In the genomic region with DNA sequence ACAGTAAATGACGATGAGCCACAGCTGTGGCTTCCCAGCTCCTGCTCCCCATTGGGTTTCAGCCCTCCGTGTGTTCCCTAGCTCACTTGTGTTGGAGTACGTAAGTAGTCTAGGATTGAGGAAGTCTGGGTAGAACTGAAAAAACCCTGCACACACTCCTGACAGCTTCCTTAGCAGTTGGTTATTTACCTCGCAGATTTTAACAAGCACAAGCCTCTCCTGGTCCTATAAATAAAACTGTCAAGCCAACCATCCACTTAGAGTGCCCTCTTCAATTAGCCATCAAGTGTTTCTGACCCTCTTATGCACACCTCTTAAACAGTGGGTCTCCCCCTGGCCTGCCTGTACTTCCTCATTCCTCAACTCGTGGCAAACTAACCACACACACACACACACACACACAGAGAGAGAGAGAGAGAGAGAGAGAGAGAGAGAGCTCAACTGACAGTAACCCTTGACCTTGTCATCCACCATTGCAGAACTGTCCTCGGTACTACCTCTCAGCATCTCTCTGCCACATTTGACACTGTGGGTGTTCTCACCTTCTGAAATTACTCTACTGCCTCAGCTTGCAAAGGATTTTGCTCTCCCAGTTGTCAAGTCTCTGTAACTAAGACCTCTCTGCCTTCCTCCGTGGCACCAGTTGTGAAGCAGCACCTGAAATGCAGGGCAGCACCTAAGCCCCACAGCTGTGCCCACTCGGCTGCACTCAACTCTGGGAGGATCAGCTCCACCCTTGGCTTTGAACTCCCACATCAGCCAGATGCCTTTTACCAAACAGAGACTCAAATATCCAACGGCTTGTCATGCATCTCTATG, we compare ENCODE assay signal across 8 mouse cellular contexts. TPM values are rescaled to one million over a fixed set of nuclear protein-coding genes. Genes with fewer than 3 reads are reported as not detected.
A peak's percentile ranks its signal among the peaks of the same experiment; 100 is the strongest.
DNase-seq lines count a peak whose midpoint lies in the region; ATAC-seq and TF ChIP-seq lines count a peak whose summit lies in the region.

No protein-coding gene starts in this region.

- H3K36me3 ChIP-seq in liver, embryonic 11.5 days (ENCODE audit: control insufficient read depth, insufficient read depth, low read length): peaks cover 6% of the 10 kb centered on the region; the same call in 1 of the 2 replicates

- H3K9me3 ChIP-seq in liver, embryonic 11.5 days (ENCODE audit: control insufficient read depth, low read length): no peaks in the 10 kb centered on the region

- H3K27ac ChIP-seq in left cerebral cortex, adult 2 months: peak overlapping the region; percentile 62; the same call in 1 of the 2 replicates
- H3K27ac ChIP-seq in liver, embryonic 11.5 days (ENCODE audit: low read depth, low read length): peak overlapping the region; percentile 81

- ATAC-seq in liver, embryonic 11.5 days (replicated peaks; ENCODE audit: low FRiP score): no peak
- ATAC-seq in monocyte, adult 5-6 weeks (replicated peaks; ENCODE audit: insufficient number of reproducible peaks, low FRiP score, low TSS enrichment, poor library complexity, severe bottlenecking): peak; percentile 64

- TF ChIP-seq CTCF in left cerebral cortex, adult 2 months (IDR thresholded peaks at IDR 0.05): no peak

- intact Hi-C loops in left cerebral cortex, adult 2 months (cut with DNase I): loop anchor here (2.0 kb wide), 1 partner anchor 121 kb away; no protein-coding TSS in a partner anchor
- intact Hi-C loops in left cerebral cortex, postnatal 36 days (cut with DNase I): no loop called here

- WGBS in liver, embryonic 11.5 days: 46% methylated on average over 9 of the region's 9 CpGs

- no peaks in the 10 kb centered on the region for H3K27me3 ChIP-seq in liver, embryonic 11.5 days (replicated peaks; ENCODE audit: control insufficient read depth, insufficient read depth, low read length)

- H3K9ac ChIP-seq in liver, embryonic 11.5 days (ENCODE audit: low read depth, low read length): peak overlapping the region; percentile 94

- peak overlapping the region; percentile 79 for H3K4me3 ChIP-seq in left cerebral cortex, adult 2 months
- H3K4me3 ChIP-seq in liver, embryonic 11.5 days (ENCODE audit: low read depth, low read length): peak overlapping the region; percentile 100

- DNase-seq in left cerebral cortex, adult 2 months (ENCODE audit: extremely low spot score in 1 of 2, low spot score in 2 of 2): no peak
- DNase-seq in left cerebral cortex, postnatal 36 days (ENCODE audit: low spot score in 2 of 2): no peak
- peak; percentile 10 for DNase-seq in heart, adult 8-10 months (ENCODE audit: low spot score)
- no peak for DNase-seq in liver, embryonic 11.5 days (ENCODE audit: low spot score)
- no peak for DNase-seq in ovary, postnatal 36 days (ENCODE audit: low spot score)
- no peak for DNase-seq in adrenal gland, adult 2 months
- DNase-seq in right cerebral cortex, postnatal 14 days: no peak

- H3K4me1 ChIP-seq in liver, embryonic 11.5 days (replicated peaks; ENCODE audit: control insufficient read depth, insufficient read depth, low read length): peaks cover 21% of the 10 kb centered on the region

- H3K4me2 ChIP-seq in liver, embryonic 11.5 days: peak overlapping the region; percentile 90

RNA-seq across cellular contexts. Expression of a gene that starts 15.7 kb away (rescaled TPM):
- 10 to 100 TPM; 71.3 to 73.7 TPM for total RNA-seq in left cerebral cortex, adult 2 months (2021)
- total RNA-seq in left cerebral cortex, postnatal 36 days (2021): 10 to 100 TPM; 61.8 to 71.6 TPM
- total RNA-seq in heart, adult 8-10 months (2022): 10 to 100 TPM; 43.1 to 54.9 (median 50.5) TPM
- polyA plus RNA-seq in liver, embryonic 11.5 days (2014; fragmentation: Nextera tagmentation; extraction: Ambion mirVana): 22.6 and 23.0 TPM in 2 replicates
- 54.6 to 83.2 TPM (median 70.1 TPM) in 3 replicates for total RNA-seq in monocyte, adult 5-6 weeks (2017)
- total RNA-seq in adrenal gland, adult 2 months (2021): 10 to 100 TPM; 71.3 to 98.1 TPM
- polyA plus RNA-seq in adrenal gland, adult 2 months (2012; rRNA removed): 65.3 and 69.3 TPM in 2 replicates
